Mouse (Mus musculus): ENCODE measurements around the gene March6. TPM values are rescaled to one million over a fixed set of nuclear protein-coding genes. Genes with fewer than 3 reads are reported as not detected.

The March6 gene
- polyA plus RNA-seq, 1 experiment from 2014 or later: 69.6 TPM

GRCm38 (mm10) chr15:31460571-31460970, 70.3 kb downstream of the March6 start:
- WGBS: 85% methylated on average over 2 of the region's 2 CpGs
- Histone ChIP-seq H3K9me3 (ENCODE audit: control insufficient read depth, low read length) (no peaks in the 10 kb centered on the region), H3K27me3 (ENCODE audit: control insufficient read depth, insufficient read depth, low read length) (no peaks in the 10 kb centered on the region), H3K4me1 (replicated peaks; ENCODE audit: control insufficient read depth, insufficient read depth, low read length) (no peaks in the 10 kb centered on the region), H3K36me3 (ENCODE audit: control insufficient read depth, insufficient read depth, low read length) (peaks cover 8% of the 10 kb centered on the region; the same call in 1 of the 2 replicates), H3K4me3 (ENCODE audit: low read depth, low read length) (no peak overlapping the region), H3K4me2 (ENCODE audit: low read depth, low read length, severe bottlenecking) (no peak overlapping the region), H3K9ac (ENCODE audit: low read length) (no peak overlapping the region), H3K27ac (ENCODE audit: low read depth, low read length) (no peak overlapping the region)
- no peak for DNase-seq (ENCODE audit: low spot score)
- no peak for ATAC-seq (replicated peaks; ENCODE audit: low FRiP score)

GRCm38 (mm10) chr15:31458081-31458480, 72.8 kb downstream of the March6 start:
- no peak overlapping the region for H3K27ac ChIP-seq (ENCODE audit: low read depth, low read length)
- ATAC-seq (replicated peaks; ENCODE audit: low FRiP score) (no peak), DNase-seq (ENCODE audit: low spot score) (no peak)
- no peaks in the 10 kb centered on the region for H3K4me1 ChIP-seq (replicated peaks; ENCODE audit: control insufficient read depth, insufficient read depth, low read length)
- no peak overlapping the region for H3K4me2 ChIP-seq (ENCODE audit: low read depth, low read length, severe bottlenecking)
- WGBS: 91% methylated on average over 7 of the region's 7 CpGs
- H3K9ac ChIP-seq (ENCODE audit: low read length): no peak overlapping the region
- no peak overlapping the region for H3K4me3 ChIP-seq (ENCODE audit: low read depth, low read length)
- H3K36me3 ChIP-seq (ENCODE audit: control insufficient read depth, insufficient read depth, low read length): peaks cover 8% of the 10 kb centered on the region; the same call in 1 of the 2 replicates
- H3K27me3 ChIP-seq (ENCODE audit: control insufficient read depth, insufficient read depth, low read length): no peaks in the 10 kb centered on the region
- no peaks in the 10 kb centered on the region for H3K9me3 ChIP-seq (ENCODE audit: control insufficient read depth, low read length)

- ATAC-seq (replicated peaks; ENCODE audit: low FRiP score): no peak
- Histone ChIP-seq H3K27ac (ENCODE audit: low read depth, low read length) (no peak overlapping the region), H3K27me3 (ENCODE audit: control insufficient read depth, insufficient read depth, low read length) (no peaks in the 10 kb centered on the region), H3K4me2 (ENCODE audit: low read depth, low read length, severe bottlenecking) (no peak overlapping the region), H3K36me3 (ENCODE audit: control insufficient read depth, insufficient read depth, low read length) (peaks cover 6% of the 10 kb centered on the region; the same call in 1 of the 2 replicates), H3K9me3 (ENCODE audit: control insufficient read depth, low read length) (no peaks in the 10 kb centered on the region), H3K9ac (ENCODE audit: low read length) (no peak overlapping the region), H3K4me1 (replicated peaks; ENCODE audit: control insufficient read depth, insufficient read depth, low read length) (no peaks in the 10 kb centered on the region), H3K4me3 (ENCODE audit: low read depth, low read length) (no peak overlapping the region)
- no peak for DNase-seq (ENCODE audit: low spot score)
- WGBS: 93% methylated on average over 5 of the region's 5 CpGs
Observed at GRCm38 (mm10) chr15:31456381-31456780, 74.5 kb downstream of the March6 start.

GRCm38 (mm10) chr15:31454861-31455295, 76.0 kb downstream of the March6 start:
- Histone ChIP-seq H3K27ac (ENCODE audit: low read depth, low read length) (no peak overlapping the region), H3K9me3 (ENCODE audit: control insufficient read depth, low read length) (no peaks in the 10 kb centered on the region), H3K4me2 (ENCODE audit: low read depth, low read length, severe bottlenecking) (no peak overlapping the region), H3K36me3 (ENCODE audit: control insufficient read depth, insufficient read depth, low read length) (peaks cover 3% of the 10 kb centered on the region; the same call in 1 of the 2 replicates), H3K27me3 (ENCODE audit: control insufficient read depth, insufficient read depth, low read length) (no peaks in the 10 kb centered on the region), H3K4me1 (replicated peaks; ENCODE audit: control insufficient read depth, insufficient read depth, low read length) (no peaks in the 10 kb centered on the region), H3K4me3 (ENCODE audit: low read depth, low read length) (no peak overlapping the region), H3K9ac (ENCODE audit: low read length) (no peak overlapping the region)
- DNase-seq (ENCODE audit: low spot score) (no peak), ATAC-seq (replicated peaks; ENCODE audit: low FRiP score) (no peak)
- WGBS: 77% methylated on average over 7 of the region's 7 CpGs

- Histone ChIP-seq H3K9me3 (ENCODE audit: control insufficient read depth, low read length) (no peaks in the 10 kb centered on the region), H3K4me2 (ENCODE audit: low read depth, low read length, severe bottlenecking) (peak overlapping the region; percentile 72; the same call in 1 of the 2 replicates), H3K4me3 (ENCODE audit: low read depth, low read length) (peak overlapping the region; percentile 48), H3K36me3 (ENCODE audit: control insufficient read depth, insufficient read depth, low read length) (peaks cover 2% of the 10 kb centered on the region; the same call in 1 of the 2 replicates), H3K27ac (ENCODE audit: low read depth, low read length) (no peak overlapping the region), H3K4me1 (replicated peaks; ENCODE audit: control insufficient read depth, insufficient read depth, low read length) (no peaks in the 10 kb centered on the region), H3K9ac (ENCODE audit: low read length) (peak overlapping the region; percentile 69), H3K27me3 (ENCODE audit: control insufficient read depth, insufficient read depth, low read length) (no peaks in the 10 kb centered on the region)
- DNase-seq (ENCODE audit: low spot score) (no peak), ATAC-seq (replicated peaks; ENCODE audit: low FRiP score) (no peak)
- WGBS: 58% methylated on average over 10 of the region's 10 CpGs
Observed at GRCm38 (mm10) chr15:31454096-31454860, 76.6 kb downstream of the March6 start.

- DNase-seq (ENCODE audit: low spot score) (peak; percentile 95), ATAC-seq (replicated peaks; ENCODE audit: low FRiP score) (peak; percentile 96)
- under 1% methylated on average over 57 of the region's 57 CpGs for WGBS
- no peaks in the 10 kb centered on the region for H3K4me1 ChIP-seq (replicated peaks; ENCODE audit: control insufficient read depth, insufficient read depth, low read length)
- peak within 1 kb of the TSS; percentile 72 for H3K4me2 ChIP-seq (ENCODE audit: low read depth, low read length, severe bottlenecking)
- H3K36me3 ChIP-seq (ENCODE audit: control insufficient read depth, insufficient read depth, low read length): peaks cover 2% of the 10 kb centered on the region; the same call in 1 of the 2 replicates
- H3K4me3 ChIP-seq (ENCODE audit: low read depth, low read length): peak within 1 kb of the TSS; percentile 48
- H3K27ac ChIP-seq (ENCODE audit: low read depth, low read length): 0 out of 2 replicates have a peak within 1 kb of the TSS, but pooled peaks have one; percentile 25
- H3K27me3 ChIP-seq (ENCODE audit: control insufficient read depth, insufficient read depth, low read length): no peaks in the 10 kb centered on the region
- H3K9me3 ChIP-seq (ENCODE audit: control insufficient read depth, low read length): no peaks in the 10 kb centered on the region
- peak within 1 kb of the TSS; percentile 69 for H3K9ac ChIP-seq (ENCODE audit: low read length)
Observed at GRCm38 (mm10) chr15:31453098-31453916, 77.5 kb downstream of the March6 start, which contains the start of gene Ropn1l. Gene Ropn1l (minus strand): TSS chr15:31453737.

- no peak for DNase-seq (ENCODE audit: low spot score)
- Histone ChIP-seq H3K27ac (ENCODE audit: low read depth, low read length) (no peak overlapping the region), H3K4me2 (ENCODE audit: low read depth, low read length, severe bottlenecking) (peak overlapping the region; percentile 72), H3K36me3 (ENCODE audit: control insufficient read depth, insufficient read depth, low read length) (0 out of 2 replicates have a peak, but pooled peaks cover 2% of the 10 kb centered on the region), H3K27me3 (ENCODE audit: control insufficient read depth, insufficient read depth, low read length) (no peaks in the 10 kb centered on the region), H3K4me3 (ENCODE audit: low read depth, low read length) (peak overlapping the region; percentile 48), H3K9me3 (ENCODE audit: control insufficient read depth, low read length) (no peaks in the 10 kb centered on the region), H3K4me1 (replicated peaks; ENCODE audit: control insufficient read depth, insufficient read depth, low read length) (no peaks in the 10 kb centered on the region), H3K9ac (ENCODE audit: low read length) (peak overlapping the region; percentile 69)
- no peak for ATAC-seq (replicated peaks; ENCODE audit: low FRiP score)
- WGBS: 59% methylated on average over 18 of the region's 18 CpGs
Observed at GRCm38 (mm10) chr15:31452336-31453097, 78.3 kb downstream of the March6 start.

GRCm38 (mm10) chr15:31449772-31450171, 81.1 kb downstream of the March6 start:
- WGBS: 19% methylated on average over 2 of the region's 2 CpGs
- no peak for ATAC-seq (replicated peaks; ENCODE audit: low FRiP score)
- H3K4me1 ChIP-seq (replicated peaks; ENCODE audit: control insufficient read depth, insufficient read depth, low read length): no peaks in the 10 kb centered on the region
- H3K4me2 ChIP-seq (ENCODE audit: low read depth, low read length, severe bottlenecking): no peak overlapping the region
- no peaks in the 10 kb centered on the region for H3K9me3 ChIP-seq (ENCODE audit: control insufficient read depth, low read length)
- no peak for DNase-seq (ENCODE audit: low spot score)
- no peaks in the 10 kb centered on the region for H3K27me3 ChIP-seq (ENCODE audit: control insufficient read depth, insufficient read depth, low read length)
- no peak overlapping the region for H3K27ac ChIP-seq (ENCODE audit: low read depth, low read length)
- no peak overlapping the region for H3K4me3 ChIP-seq (ENCODE audit: low read depth, low read length)
- H3K9ac ChIP-seq (ENCODE audit: low read length): no peak overlapping the region
- H3K36me3 ChIP-seq (ENCODE audit: control insufficient read depth, insufficient read depth, low read length): no peaks in the 10 kb centered on the region
